Mouse (Mus musculus) CH12.LX (cell line): ENCODE measurements around the gene Sctr.

ENCODE experiments used
- CTCF ChIP-seq, 2 experiments: IDR thresholded peaks in 1 of 2; conservative IDR thresholded peaks in 1 of 2; 2 replicates each; pipeline ENCODE4 v1.5.1; 2011 to 2012; ENCODE audit warnings: low read depth in 2 of 2, low read length in 2 of 2, improper control_type of control experiment in 1 of 2, inconsistent platforms in 1 of 2, mild to moderate bottlenecking in 1 of 2, moderate library complexity in 1 of 2
- IRF4 ChIP-seq: IDR thresholded peaks from 2 replicates; pipeline ENCODE4 v1.6.1; 2014; ENCODE audit warnings: low read depth, mild to moderate bottlenecking, inconsistent platforms, low read length, improper control_type of control experiment

DNA sequence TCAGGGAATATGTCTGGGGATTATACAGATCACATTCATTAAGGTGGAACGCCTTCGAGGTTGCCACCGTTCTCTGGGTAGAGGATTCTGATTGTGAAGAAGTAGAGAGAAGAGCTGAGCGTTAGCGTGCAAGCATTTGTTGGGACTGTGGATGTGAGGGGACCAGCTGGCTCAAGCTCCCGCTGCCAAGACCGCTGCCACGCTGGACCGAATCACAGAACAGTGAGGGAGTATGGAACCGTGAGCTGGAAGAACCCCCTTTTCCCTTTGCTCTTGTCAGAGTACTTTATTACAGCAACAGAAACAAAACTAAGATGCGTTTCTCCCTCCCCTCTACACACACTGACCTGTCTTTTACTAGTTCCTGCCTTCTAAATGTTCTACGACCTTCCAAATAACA, 5.9 kb downstream of the Sctr start:
- TF ChIP-seq CTCF (conservative IDR thresholded peaks at IDR 0.05 in 1 of 2, IDR thresholded peaks at IDR 0.05 in 1 of 2; ENCODE audit: low read depth in 2 of 2, low read length in 2 of 2) (no peak), IRF4 (no peak)
